Mouse (Mus musculus): ENCODE results near the gene Rimbp2. TPM values are rescaled to one million over a fixed set of nuclear protein-coding genes. Genes with fewer than 3 reads are reported as not detected.

The Rimbp2 gene
- not detected for polyA plus RNA-seq (2017; shearing (Covaris generic))

DNA sequence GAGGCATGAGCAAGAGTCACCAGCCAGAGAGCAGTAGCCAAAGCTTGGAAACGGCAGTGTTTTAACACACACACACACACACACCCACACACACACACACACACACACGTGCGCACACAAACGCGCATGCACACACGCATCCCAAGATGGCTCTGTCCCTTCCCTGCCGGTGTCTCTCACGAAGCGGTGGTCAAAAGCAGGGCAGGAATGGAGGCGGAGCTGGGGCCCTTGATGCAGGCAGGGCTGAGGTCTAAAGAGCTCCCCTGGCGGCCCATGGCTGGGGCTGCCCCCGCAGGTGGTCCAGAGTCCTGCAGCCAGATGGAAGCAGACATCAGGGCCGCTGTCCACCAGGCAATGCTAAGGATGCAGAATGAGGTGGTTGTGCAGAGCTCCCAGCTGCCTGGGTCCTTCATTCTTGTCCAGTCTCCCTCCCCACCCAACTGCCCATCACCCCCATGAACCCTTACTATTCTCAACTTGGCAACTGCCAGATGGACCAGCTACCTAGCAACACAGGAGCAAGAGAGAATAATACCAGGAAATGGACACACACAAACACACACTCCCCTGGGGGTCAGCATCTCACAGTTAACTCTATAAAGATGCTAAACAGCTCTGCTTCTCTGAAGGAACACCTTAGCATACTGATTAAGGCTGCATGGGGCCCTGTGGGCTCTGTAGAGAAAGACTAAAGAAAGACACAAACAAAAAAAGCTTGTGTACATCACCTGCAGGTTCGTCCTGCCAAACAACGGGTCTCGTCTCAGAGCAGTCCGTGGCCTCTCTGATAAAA is at the start of gene Rimbp2:
Gene Rimbp2 (minus strand): TSS at position 209 of the 793 bp plus-strand sequence.

Other genes starting within 250 kb of the Rimbp2 start
- 7.2 TPM for gene Stx2, start 55.1 kb upstream of the Rimbp2 start, polyA plus RNA-seq (2017; shearing (Covaris generic))
- gene Ran, start 66.6 kb upstream of the Rimbp2 start, polyA plus RNA-seq (2017; shearing (Covaris generic)), result 156 TPM
- gene Adgrd1, start 143.3 kb upstream of the Rimbp2 start, polyA plus RNA-seq (2017; shearing (Covaris generic)), result 0.36 TPM

Measured in naive thymus-derived CD4-positive, alpha-beta T cell, adult 5 months (primary cell).